Mouse (Mus musculus): ENCODE measurements around the gene Vwa8.
A peak's percentile ranks its signal among the peaks of the same experiment; 100 is the strongest.

Vwa8 gene

DNA sequence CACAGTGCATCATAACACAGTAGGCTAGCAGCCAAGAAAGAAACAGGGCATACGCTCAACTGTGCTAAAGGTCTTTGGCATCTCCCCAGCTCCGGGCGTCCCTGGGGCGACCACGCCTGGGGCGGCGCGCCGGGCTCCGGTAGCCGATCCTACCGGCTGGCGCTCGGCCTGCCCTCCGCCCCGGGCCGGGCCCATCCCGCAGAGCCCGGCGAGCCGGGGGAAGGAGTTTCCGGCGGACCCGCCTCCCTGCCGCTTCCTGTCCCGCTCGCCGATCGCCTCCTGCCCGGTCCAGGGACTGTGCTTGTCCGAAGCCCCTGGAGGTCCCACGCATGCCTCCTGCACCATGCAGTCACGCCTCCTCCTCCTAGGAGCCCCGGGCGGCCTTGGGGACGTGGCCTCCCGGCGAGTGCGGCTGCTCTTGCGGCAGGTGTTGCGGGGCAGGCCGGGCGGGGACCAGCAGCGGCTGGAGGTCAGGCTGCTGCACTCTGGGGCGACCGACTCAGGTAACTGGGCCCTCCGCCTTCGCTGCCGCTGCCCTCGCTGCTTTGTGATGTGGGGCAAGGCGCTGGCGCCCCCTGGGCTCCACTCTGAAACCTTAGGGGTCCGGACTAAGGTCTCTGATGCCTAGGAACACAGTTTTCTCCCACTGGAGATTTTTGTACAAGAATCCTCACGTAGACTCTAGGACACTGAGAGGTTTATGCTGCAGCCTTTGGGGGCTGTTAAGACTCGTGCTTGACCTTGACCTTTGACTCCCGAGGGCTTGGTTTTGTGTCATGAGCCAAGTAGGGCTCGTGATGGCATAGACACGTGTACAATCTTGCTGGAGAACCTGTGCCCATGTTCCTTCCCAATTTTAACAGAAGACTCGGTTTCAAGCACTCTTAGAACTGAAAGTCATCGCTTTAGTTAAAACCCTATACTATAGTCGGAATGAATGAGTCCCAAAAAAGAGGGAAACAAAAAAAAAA, at the start of gene Vwa8:
Gene Vwa8 (plus strand): TSS at position 112 of the 971 bp plus-strand sequence.
- peak; percentile 67 for DNase-seq (ENCODE audit: low spot score in 2 of 2)

DNA sequence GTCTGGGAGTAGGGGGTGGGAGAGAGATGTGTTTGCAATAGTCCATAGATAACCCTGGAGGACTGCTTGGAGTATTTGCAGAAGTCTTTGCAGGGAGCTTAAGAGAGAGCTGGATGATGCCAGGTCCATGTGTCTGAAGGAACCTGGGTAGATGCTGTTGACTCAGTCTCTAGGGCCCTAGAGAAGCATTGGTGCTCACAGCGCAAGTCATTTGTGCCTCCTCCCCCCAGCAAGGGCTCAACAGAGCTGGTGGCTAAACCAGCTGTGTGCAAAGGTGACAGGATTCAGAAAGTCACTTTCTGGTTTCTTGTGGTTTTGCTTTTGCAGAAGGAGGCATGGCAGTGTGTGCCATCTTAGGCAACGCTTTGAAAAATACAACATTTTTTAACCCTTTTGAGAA, 46.5 kb upstream of the Vwa8 start:
- peak; percentile 40 to 44 for DNase-seq (ENCODE audit: low spot score in 2 of 2)

DNA sequence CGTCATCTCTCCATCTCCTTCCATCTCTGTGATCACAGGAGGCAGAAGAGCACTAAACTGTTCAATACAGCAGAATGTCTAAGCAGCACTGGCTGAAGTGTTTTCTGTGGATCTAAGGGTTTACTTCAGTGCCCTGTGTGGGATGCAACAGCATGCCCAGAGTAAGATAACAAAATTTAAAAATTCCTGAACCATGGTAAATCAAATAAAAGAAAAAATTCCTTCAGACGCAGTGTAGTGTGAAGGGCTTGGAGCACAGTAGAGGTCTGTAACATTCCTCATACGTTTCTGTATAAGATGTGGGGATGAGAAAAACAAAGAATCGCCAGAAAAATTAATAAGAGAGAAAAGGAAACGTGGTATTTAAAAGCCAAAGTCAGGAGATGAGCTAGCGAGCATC, 44.9 kb upstream of the Vwa8 start:
- no peak for DNase-seq (ENCODE audit: low spot score in 2 of 2)

DNA sequence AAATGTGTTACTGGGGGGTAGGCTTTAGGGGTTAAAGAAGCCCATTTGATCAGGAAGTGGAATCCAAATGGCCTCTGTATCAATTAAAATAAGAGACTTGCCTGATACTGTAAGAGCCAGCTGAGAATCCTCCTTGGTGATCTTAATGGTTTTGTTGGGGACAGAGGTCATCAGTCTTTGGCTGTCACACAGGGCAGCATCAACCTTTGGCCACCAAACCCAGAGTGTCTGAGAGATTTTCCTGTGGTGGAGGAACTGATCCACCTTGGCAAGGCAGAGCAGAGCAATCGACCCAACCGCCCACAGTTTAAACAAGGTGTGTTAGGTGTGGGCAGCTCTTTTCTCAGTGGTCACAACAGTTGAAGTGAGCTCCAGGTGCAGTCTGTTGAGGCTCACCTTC, 36.0 kb upstream of the Vwa8 start:
- no peak for DNase-seq (ENCODE audit: low spot score in 2 of 2)

DNA sequence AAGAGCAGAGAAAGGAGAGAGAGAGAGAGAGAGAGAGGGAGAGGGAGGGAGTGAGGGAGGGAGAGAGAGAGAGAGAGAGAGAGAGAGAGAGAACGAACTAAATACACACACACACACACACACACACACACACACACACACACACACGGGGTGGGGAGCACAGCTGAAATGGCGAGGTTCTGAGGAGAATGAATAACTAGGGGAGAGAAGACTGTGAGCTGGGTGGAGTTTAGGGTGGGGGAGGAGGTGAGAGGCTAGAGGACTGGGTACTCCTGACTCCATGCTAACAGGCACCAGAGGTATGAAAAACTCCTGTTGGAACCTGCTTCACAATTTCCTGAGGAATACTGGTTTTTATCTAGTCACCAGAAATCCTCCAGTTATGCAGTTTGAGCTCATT, 32.4 kb upstream of the Vwa8 start:
- DNase-seq (ENCODE audit: low spot score in 2 of 2) = no peak

DNA sequence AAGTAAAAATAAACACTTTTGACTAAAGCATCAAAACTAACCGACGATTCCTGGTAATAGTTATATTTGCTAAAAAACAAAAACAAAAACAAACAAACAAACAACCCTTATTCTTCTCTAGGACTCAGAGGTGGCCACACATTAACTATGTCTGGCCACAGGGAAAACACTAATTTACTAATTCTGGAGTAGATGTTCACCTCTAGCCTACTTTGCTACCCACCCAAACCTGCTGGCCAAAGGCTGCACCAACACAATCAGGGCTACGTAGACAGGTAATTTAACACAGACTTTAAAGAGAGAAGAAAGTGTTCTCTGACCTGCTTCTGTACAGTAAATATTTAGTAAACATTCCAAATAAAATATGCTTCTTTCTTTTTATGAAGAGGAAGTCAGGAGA, 31.2 kb upstream of the Vwa8 start:
- DNase-seq (ENCODE audit: low spot score in 2 of 2) = no peak

DNA sequence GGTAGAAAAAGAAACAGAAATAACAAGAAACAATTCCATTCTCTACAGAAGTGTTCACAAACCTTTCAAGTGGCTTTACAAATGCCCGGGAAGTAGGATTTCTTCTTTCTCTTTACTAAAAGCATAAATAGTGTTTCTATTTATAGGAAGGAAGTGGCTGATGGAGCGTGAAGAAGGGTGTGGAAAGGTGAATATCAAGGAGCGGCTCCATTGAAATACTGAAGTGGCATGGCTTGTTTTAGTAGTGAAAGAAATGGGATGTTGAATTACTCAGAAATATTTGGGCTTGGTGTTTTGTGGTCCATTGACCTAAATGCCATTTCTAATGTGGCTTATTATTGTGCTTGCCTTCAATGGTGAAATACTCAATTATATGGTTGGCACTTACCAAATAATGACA, 30.4 kb upstream of the Vwa8 start:
- DNase-seq (ENCODE audit: low spot score in 2 of 2) = no peak

DNA sequence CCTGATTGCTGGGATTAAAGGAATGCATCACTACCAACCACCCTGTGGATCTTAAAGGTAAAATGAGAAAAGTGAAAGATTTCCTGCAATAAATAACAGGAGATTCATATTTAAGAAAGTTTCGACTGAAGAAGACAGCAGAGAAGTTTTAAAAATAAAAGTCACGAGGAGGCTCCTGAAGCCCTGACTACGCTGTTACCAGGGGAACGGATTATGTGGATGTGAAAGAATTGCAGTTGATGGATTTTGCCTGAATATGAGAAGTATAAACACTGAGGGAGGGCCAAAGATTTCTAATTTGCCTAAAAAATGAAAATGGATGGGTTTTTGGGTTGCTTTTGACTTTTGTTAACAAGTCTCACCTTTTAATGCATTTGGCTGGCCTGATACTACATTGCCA, 24.8 kb upstream of the Vwa8 start:
- DNase-seq (ENCODE audit: low spot score in 2 of 2) = no peak

DNA sequence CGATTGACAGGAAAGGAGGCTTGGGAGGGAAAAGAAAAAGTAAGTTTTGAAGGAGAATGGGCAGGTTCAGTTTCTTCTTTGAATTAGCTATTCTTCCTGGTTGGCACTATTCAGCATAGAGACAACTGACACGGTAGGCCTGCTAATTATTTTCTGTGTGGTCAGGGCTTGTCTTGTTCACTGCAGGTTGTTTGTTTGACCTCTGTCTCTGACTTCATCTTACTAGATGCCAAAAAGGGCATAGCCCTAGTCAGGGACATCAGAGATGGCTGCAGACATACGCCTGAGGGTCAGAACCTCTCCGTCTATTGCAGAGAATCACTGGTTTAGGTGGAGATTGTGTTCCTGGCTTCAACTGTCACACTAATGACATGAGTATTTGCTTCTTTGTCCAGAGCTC, 24.3 kb upstream of the Vwa8 start:
- DNase-seq (ENCODE audit: low spot score in 2 of 2) = no peak

DNA sequence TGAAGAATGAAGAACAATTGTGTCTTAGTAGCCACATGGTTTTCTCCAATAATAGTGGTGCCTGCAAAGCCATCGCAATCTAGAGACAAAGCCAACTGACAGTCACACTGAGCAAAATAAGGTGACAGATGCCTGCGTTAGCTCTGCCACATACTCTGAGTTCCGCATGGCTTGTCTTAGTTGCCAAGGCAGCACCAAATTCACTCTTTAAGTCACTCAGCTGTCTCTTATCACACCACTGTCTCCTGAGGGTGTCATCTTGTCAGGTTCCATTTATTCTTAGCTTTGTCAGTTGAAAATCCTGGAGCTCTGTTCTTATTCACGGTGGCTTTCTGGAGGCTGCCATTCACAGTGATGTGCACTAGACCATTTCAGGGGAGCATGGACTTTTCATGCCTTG, 17.7 kb upstream of the Vwa8 start:
- DNase-seq (ENCODE audit: low spot score in 2 of 2) = no peak

DNA sequence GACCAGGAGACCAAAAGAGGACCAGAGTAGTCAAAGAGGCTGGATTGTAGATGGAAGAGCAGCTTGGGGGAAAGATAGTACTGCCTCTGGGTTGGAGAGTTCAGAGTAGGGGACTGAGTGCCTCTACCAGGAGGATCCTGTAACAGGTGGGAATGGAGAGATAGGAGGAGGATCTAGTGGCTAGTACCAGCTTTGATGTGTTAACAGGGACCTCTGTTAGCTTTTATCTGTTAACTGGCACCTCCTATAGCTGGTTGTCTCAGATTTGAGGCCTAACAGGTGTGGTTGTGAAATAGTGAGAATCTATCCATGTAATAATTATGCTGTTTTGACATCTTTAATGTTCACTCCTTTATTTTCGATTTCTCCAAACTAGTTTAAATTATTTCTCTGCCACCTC, 904 bp upstream of the Vwa8 start:
- DNase-seq (ENCODE audit: low spot score in 2 of 2) = no peak

DNA sequence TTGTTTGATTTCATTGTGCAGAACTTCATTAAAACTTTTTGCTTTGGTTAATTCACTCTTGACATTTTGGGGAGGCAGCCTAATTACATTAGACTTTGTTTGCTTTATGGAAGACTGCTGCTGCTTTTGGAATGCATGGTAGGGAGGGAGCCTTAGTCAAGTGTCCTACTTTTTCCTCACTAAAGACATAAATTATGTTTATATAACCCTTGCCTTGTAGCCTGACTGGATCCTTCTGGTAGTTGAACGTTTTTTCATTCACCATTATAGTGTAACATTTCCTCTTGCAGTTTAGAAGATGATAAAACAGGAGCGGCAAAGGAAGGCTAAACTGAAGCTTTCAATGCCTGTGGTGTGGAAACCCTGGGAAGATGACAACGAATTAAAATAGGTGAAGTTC, 375 bp upstream of the Vwa8 start:
- no peak for DNase-seq (ENCODE audit: low spot score in 2 of 2)

DNA sequence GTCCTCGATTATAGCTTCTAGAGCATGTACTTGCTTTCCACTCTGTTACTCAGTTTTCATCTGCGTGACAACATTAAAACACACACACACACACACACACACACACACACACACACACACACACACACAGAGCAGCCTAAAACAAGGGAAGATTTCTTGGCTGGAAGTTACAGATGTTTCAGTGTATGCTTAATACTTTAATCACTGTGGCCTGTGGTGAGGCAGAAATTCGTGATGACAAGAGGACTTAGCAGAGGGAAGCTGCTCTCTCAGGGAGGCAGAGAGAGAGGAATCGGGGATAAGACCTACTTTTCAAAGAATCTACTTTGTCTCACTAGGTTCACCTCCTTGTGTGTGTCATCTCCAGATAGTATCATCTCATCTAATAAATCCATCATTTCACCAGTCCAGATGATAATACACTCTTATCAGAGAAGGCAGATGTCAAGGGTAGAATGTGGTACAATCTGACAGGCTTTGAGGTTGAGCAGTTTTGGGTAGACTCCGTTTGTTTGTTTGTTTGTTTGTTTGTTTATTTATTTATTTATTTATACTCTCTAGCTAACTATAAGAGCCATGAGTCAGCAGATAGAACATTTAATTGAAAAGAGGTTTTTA, 1.2 kb downstream of the Vwa8 start:
- no peak for DNase-seq (ENCODE audit: low spot score in 2 of 2)

DNA sequence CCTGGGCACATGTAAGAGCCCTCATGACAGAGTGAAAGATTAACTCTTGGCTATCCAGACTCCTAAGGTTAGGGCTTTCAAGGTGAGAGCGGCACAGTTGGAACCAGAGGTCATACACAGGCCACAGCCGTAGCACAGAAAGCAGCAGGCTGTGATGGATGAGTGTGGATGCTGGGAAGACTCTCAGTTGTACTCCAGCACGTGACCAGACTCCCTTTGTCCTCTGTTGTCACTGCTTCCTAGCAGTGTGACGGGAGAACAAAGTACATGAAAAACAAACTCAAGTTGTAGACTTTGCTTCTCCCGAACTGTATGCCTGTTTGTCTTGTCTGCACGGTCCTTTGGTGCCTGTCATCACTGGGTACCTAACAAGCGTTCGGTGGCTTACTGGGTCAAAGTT, 1.8 kb downstream of the Vwa8 start:
- DNase-seq (ENCODE audit: low spot score in 2 of 2) = no peak

DNA sequence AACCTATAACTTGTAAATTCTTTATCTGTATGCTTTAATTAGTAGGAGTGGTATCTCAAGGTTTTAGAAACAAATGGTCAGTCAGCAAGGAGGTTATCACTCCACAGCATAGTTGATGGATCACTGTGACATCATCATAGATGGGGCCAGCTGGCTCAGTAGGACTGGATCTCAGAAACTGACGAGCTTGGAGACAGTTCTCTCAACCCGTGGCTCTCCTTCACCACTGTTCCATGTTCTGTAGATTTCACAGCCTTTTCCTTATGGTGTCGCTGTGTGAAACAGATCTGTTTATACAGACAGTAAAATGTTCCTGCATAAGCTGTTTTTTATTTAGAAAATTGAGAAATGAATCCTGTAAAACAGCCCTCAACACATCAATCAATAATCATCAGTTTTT, 2.5 kb downstream of the Vwa8 start:
- DNase-seq (ENCODE audit: low spot score in 2 of 2) = no peak

DNA sequence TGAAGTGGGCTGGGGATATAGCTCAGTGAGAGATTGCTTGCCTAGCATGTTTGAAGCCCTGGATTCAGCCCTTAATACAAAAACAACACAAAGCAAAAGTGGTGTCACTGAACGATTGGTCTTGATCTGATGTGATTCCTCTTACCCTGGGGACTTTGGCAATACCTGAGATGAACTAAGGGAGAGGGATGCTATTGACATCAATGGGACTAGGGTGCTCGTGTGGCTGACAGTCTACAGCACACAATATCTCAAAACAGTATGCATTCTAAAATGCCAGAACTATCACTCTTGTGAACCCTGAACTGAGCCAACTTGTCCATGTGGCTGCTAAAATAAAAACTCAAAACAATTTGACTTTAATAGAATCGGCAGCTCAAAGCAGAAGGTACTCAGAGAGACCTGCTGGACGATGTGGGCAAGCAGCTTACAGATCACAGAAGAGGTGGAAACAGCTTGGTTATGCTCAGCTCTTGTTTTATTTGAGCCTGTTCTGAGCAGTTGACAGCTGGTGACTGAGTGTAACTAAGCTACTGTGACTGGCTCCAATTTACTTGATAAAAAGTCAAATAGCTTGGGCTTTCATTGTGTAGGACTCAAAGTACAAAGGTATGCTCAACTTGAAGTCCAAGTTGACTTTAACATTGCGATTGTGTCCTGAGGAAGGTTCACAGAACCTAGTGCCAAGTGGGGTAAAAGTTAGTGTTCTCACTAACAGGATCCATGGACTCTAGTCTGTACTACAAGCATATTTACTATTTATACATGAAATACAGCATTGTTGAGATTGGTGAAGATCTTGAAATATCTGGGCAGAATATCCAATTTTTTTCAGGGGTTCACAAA, 3.8 kb downstream of the Vwa8 start:
- DNase-seq (ENCODE audit: low spot score in 2 of 2) = no peak

DNA sequence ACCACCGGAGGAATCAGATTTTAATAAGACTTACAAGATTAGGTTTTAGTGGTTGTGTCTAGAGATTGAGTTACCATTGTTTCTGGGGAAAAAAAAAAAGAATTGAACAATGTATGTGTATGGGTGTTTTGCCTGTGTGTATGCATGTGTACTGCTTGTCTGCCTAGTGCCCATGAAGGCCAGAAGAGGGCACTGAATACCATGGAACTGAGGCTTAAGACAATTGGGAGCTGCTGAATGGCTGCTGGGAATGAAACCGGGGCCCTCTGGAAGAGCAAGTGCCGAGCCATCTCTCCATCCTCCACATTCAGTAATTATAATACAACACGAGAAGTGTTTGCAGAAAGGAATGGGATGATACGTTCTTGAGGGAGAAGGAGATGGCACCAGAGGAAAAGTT, 12.3 kb downstream of the Vwa8 start:
- DNase-seq (ENCODE audit: low spot score in 2 of 2) = no peak

DNA sequence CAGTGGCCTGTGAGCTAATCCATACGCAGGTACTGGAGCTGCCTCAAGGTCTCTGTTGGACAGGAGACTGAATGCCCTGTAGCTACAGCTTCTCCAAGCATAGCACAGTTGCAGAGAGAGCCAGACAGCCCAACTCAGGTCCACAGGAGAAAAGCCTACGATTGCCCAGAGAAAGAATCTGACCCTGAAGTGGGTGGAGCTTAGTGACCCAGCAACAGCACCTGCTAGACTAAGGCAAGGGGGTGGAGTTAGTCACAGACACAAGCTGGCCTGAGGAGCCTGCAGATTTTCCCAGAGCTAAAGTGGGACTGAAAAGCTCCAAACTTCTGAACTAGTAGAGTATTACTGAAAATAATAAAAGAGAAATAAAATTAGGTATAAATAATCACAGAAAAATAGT, 21.2 kb downstream of the Vwa8 start:
- no peak for DNase-seq (ENCODE audit: low spot score in 2 of 2)

DNA sequence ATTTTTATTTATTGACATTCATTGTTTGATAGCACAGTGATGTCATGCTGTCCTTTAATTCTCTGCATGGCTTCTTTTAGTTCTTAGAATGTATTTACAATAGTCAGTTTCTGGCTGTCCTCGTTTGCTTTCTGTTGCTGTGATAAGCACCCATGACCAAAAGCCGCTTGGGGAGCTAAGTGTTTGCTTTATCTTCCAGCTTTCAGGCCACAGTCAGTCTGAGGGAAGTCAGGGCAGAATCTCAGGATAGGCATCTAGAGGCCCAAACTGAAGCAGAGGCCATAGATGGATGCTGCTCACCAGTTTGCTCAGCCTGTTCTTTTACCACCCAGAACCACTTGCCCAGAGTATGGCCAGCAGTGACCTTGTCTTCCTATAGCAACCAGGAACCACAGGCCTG, 28.3 kb downstream of the Vwa8 start:
- DNase-seq (ENCODE audit: low spot score in 2 of 2) = no peak

DNA sequence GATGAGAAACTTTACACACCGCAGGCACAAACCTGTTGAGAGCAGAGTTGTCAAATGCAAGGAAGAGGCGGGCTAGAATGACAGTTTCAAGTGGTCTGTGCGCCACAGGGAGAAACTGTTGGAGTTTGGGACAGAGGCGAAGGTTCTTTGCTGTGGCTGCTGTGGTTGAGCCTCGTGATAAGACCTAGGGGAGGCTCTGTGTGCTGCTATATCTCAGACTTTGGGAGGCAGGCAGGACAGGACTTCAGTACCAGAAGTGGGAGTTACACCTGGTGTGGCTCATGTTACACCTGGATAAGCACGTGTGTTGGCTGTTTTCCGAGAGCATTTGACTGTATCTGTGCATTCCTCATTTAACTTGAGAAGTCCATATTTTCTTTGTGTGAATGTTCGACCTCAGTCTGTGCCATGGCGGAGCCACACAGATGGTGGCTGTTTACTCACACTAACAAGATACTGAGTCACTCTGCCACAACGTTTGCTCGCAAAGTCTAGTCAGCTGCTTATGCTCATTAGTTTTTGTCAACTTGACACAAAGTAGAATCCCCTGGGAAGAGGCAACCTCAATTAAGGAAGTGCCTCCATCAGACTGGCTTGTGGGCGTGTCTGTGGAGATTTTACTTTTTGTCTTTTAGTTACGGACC, 29.7 kb downstream of the Vwa8 start:
- DNase-seq (ENCODE audit: low spot score in 2 of 2) = no peak

DNA sequence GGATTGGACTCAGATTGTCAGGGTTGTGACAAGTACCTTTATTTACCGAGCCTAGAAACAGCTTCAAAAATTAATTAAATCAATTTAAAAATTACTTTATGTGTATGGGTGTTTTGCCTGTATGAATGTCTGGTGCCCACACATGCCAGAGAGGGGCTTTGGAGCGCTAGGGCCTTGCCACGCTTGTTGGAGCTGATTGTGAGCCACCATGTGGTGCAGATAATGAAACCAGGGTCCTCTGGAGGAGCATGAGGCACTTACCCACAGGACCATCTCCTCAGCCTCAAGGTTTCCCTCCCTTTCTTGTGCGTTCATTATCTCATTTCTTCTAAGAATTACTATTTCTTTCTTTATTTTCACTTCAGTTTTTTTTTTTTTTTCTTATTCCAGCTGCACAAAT, 32.0 kb downstream of the Vwa8 start:
- DNase-seq (ENCODE audit: low spot score in 2 of 2) = no peak

DNA sequence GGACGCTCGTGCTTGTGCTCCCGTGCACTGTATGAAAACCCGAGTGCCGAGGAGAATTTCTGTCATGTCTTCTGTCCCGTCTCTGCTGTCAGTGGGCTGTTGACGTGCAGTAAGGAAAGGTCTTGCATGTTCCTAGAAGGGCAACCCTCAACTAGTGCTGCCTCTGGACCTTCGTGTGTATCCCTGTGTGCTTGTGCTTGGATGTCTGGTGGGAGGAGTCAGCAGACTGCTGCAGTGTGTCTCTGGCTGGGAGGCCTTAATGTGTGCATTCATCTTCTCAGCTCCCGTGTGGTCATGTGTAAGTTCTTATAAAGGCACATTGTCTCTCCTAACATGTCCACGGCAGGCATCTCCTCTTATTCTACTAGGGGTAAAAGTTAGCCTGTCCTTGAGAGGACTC, 32.7 kb downstream of the Vwa8 start:
- no peak for DNase-seq (ENCODE audit: low spot score in 2 of 2)

Data from spleen, postnatal 36 days (tissue).